Mouse (Mus musculus) embryonic fibroblast, embryonic 13.5 days (primary cell): ENCODE measurements at regions not wholly inside any gene's neighbourhood (a gene's known extent, or its start where the extent isn't known, plus 50 kb on each side); places are given as distances from the start of the nearest gene placed in this dataset.

Experiments
- CTCF ChIP-seq: IDR thresholded peaks from 2 replicates; pipeline ENCODE4 v1.5.1; 2011; ENCODE audit warnings: mild to moderate bottlenecking, control low read depth, low read length, moderate library complexity, borderline replicate concordance; ENCODE audit not compliant: insufficient read depth
- POLR2A ChIP-seq: IDR thresholded peaks from 2 replicates; pipeline ENCODE4 v1.6.1; 2011; ENCODE audit warnings: low read depth, mild to moderate bottlenecking, control low read depth, low read length, moderate library complexity

DNA sequence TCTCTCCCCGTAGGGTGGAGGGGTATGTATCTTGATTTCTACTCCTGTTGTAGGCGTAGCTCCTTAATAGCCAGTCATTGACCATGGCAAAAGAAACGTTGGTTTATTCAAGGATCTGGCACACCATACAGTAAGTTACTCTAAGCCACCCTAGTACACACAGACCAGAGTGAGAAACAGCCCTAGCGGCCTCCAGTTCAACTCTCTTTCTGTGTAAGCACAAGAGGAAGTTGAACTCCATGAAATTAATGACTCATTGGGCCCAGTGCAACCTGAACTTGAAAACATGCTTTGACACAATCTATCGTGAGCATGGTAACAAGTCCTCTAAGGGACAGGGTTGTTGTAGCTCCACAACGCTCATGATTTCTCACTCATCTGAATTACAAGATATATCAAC lies 96.6 kb downstream of the Trib2 start:
- TF ChIP-seq POLR2A, result no peak
- no peak for TF ChIP-seq CTCF
